Mouse (Mus musculus): Measurements from ENCODE around the gene Cd207.

GRCm38 (mm10) chr6:83711725-83712475, 34.2 kb upstream of the Cd207 start:
- TF ChIP-seq EP300 (IDR thresholded peaks at IDR 0.05; ENCODE audit: low read depth): no peak
- no peak for TF ChIP-seq CTCF (IDR thresholded peaks at IDR 0.05; ENCODE audit: low read depth)

Measured in liver, postnatal 0 days (tissue).